Mouse (Mus musculus) ES-E14 (cell line): ENCODE measurements around the gene BC005624. TPM values are rescaled to one million over a fixed set of nuclear protein-coding genes. Genes with fewer than 3 reads are reported as not detected.

Source experiments
- DNase-seq: peaks from one replicate; pipeline ENCODE4 v3.0.0-alpha.2; 2013; ENCODE audit warnings: low read depth, low spot score
- H3K27ac ChIP-seq: 2 replicates; pipeline ENCODE4 v1.5.1; 2012; ENCODE audit warnings: low read depth, mild to moderate bottlenecking, low read length, moderate library complexity, mixed read lengths; ENCODE audit not compliant: poor library complexity, insufficient read depth, severe bottlenecking
- H3K36me3 ChIP-seq: 2 replicates; pipeline ENCODE4 v1.6.1; 2012; ENCODE audit warnings: mild to moderate bottlenecking, low read length, moderate library complexity, mixed read lengths; ENCODE audit not compliant: control insufficient read depth, poor library complexity, insufficient read depth, severe bottlenecking
- H3K4me1 ChIP-seq, 2 experiments: fragments of 150-350 bp in 1 of 2; sonication (generic) in 1 of 2; 2 replicates each; pipeline ENCODE4 v1.6.1; 2012; ENCODE audit warnings: low read length in 2 of 2, mild to moderate bottlenecking in 1 of 2, mixed read lengths in 1 of 2; ENCODE audit not compliant: control insufficient read depth in 2 of 2, insufficient read depth in 2 of 2, poor library complexity in 1 of 2
- H3K4me3 ChIP-seq, 2 experiments: fragments of 150-350 bp in 1 of 2; sonication (generic) in 1 of 2; 2 replicates each; pipeline ENCODE4 v1.5.1; 2012; ENCODE audit warnings: low read length in 2 of 2, low read depth in 1 of 2, mild to moderate bottlenecking in 1 of 2, mixed read lengths in 1 of 2; ENCODE audit not compliant: insufficient read depth in 1 of 2, poor library complexity in 1 of 2, severe bottlenecking in 1 of 2
- H3K9ac ChIP-seq: 2 replicates; pipeline ENCODE4 v1.6.1; 2012; ENCODE audit warnings: low read depth, mild to moderate bottlenecking, low read length, mixed read lengths; ENCODE audit not compliant: poor library complexity, insufficient read depth, severe bottlenecking
- H3K9me3 ChIP-seq: fragments of 150-350 bp; sonication (generic); 2 replicates; pipeline ENCODE4 v1.6.1; 2012; ENCODE audit warnings: low read depth, mild to moderate bottlenecking, low read length; ENCODE audit not compliant: control insufficient read depth, insufficient read depth
- CHD2 ChIP-seq: IDR thresholded peaks from 2 replicates; pipeline ENCODE4 v1.6.1; 2014; ENCODE audit warnings: mild to moderate bottlenecking, low read depth, low read length, inconsistent platforms
- HCFC1 ChIP-seq: IDR thresholded peaks from 2 replicates; pipeline ENCODE4 v1.6.1; 2012; ENCODE audit warnings: low read length, inconsistent platforms, borderline replicate concordance; ENCODE audit not compliant: insufficient read depth
- MAFK ChIP-seq: IDR thresholded peaks from 2 replicates; pipeline ENCODE4 v1.6.1; 2014; ENCODE audit warnings: mild to moderate bottlenecking, low read depth, low read length, inconsistent platforms; ENCODE audit not compliant: insufficient read depth
- ZC3H11A ChIP-seq: IDR thresholded peaks from 2 replicates; pipeline ENCODE4 v1.6.1; 2012; ENCODE audit warnings: low read depth, mild to moderate bottlenecking, inconsistent platforms, low read length, borderline replicate concordance
- ZNF384 ChIP-seq: IDR thresholded peaks from 2 replicates; pipeline ENCODE4 v1.6.1; 2012; ENCODE audit warnings: low read depth, low read length, inconsistent platforms
- in situ Hi-C, 2 experiments: fragments of 600-800 bp; cut with MboI; formaldehyde crosslinking; loops; one replicate each; pipeline ENCODE4 v1.15.1; 2025; ENCODE audit warnings: low sequenced_read_pairs in 2 of 2, inconsistent platforms in 1 of 2; ENCODE audit not compliant: unreplicated experiment in 2 of 2
- total RNA-seq: library from RNA; depleted of rRNA; stranded (reverse); fragments of 300-350 nt; gene quantifications from 2 replicates; pipeline ENCODE4 v1.2.3, GENCODE M21; 2012

BC005624 gene
- total RNA-seq, 1 experiment: 36.6 TPM

GRCm38 (mm10) chr2:30965627-30966026 lies 16.4 kb downstream of the BC005624 start:
- H3K9ac ChIP-seq: no peak overlapping the region
- H3K4me1 ChIP-seq: peaks cover 0 to 5% of the 10 kb centered on the region in 2 experiments; a peak in 2 of 4 replicates
- no peaks in the 10 kb centered on the region; the same call in 1 of the 2 replicates for H3K9me3 ChIP-seq
- TF ChIP-seq ZC3H11A: no peak
- no peak for TF ChIP-seq ZNF384
- no peak for TF ChIP-seq HCFC1
- TF ChIP-seq MAFK: no peak
- TF ChIP-seq CHD2: no peak
- no peak overlapping the region for H3K4me3 ChIP-seq
- H3K36me3 ChIP-seq: peaks cover 52% of the 10 kb centered on the region
- in situ Hi-C loops: no loop called here
- no peak for DNase-seq
- H3K27ac ChIP-seq: no peak overlapping the region

DNA sequence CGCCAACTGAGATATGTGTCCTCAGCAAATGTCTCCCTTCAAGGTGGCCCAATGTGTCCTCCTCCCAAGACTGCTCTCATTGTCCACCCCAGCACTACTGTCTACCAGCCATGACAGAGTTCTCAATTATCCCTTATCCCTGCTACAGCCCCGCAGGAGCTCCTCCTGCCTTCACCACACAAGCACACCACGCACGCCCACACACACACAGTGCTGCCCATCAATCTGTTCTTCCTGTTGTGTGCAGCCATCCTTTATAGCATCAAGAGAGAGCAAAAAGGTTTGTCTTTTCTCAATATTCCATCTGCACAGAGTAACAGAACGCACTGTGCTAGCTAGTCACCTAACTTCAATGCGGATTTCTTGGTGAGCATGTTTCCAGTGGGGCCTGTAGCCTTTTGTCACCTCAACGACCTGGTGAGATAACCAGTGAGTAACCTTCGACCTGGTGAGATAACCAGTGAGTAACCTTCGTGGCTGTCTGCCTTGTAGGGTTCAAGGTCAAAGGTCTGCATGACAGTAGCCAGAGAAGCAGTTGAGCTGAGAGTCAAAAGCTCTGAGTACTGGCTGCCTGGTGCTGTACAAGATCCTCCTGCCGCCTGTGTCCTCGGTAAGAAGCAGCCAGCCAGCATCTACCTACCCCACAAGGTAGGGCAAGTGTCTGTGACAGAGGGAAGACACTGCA lies 19.3 kb downstream of the BC005624 start:
- peaks cover 78% of the 10 kb centered on the region for H3K36me3 ChIP-seq
- H3K27ac ChIP-seq: no peak overlapping the region
- no peak for DNase-seq
- H3K4me3 ChIP-seq: no peak overlapping the region
- in situ Hi-C loops: no loop called here
- no peak for TF ChIP-seq ZNF384
- TF ChIP-seq MAFK: no peak
- no peak for TF ChIP-seq HCFC1
- no peak for TF ChIP-seq CHD2
- no peaks in the 10 kb centered on the region for H3K9me3 ChIP-seq
- H3K4me1 ChIP-seq: peaks cover 0 to 7% of the 10 kb centered on the region in 2 experiments; a peak in 2 of 4 replicates
- no peak overlapping the region for H3K9ac ChIP-seq

DNA sequence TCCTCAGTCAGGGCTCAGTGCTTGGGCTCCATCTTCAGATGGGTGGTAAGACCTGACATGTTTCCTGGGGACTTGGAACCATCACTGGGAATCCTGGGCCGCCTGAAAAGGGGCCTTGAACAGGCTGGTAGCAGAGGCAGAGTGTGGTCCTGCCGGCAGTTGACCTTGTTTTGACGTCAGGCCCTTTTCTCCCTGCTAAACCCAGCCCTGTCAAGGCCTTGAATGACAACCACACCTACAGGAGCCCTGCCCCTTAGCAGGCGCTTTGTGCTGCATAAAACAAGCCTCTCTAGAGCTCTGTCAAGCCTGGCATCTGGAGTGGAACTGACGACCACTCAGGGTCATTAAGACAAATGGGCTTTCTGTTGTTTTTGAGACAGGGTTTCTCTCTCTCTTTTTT lies 22.1 kb downstream of the BC005624 start:
- TF ChIP-seq CHD2: no peak
- TF ChIP-seq MAFK: no peak
- no peak for TF ChIP-seq HCFC1
- no peak for TF ChIP-seq ZC3H11A
- TF ChIP-seq ZNF384: no peak
- Histone ChIP-seq H3K36me3 (peaks cover 88% of the 10 kb centered on the region), H3K9me3 (no peaks in the 10 kb centered on the region), H3K4me1 (peaks cover 0 to 4% of the 10 kb centered on the region in 2 experiments; a peak in 2 of 4 replicates), H3K9ac (no peak overlapping the region), H3K27ac (no peak overlapping the region), H3K4me3 (no peak overlapping the region)
- DNase-seq: no peak
- in situ Hi-C loops: no loop called here

DNA sequence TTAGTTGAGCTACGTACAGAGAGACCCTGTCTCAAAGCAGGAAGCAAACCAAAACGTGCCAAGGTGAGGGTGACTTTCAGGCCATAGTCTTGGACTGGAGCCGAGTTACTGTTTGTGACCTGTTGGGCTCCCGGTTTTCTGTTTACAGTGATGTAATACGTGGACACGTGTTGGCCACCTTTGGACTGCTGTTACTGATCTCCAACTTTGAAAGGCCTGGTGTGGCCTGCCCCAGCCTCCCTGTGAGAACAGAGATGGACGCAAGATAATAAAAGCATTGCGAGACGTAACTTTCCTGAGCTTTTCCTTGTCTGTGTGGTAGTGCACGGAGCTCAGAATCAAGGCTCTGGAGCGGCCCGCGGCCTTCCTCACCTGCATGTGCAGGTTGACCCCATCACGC lies 23.3 kb downstream of the BC005624 start:
- Histone ChIP-seq H3K9me3 (no peaks in the 10 kb centered on the region), H3K4me1 (peaks cover 0 to 6% of the 10 kb centered on the region in 2 experiments; a peak in 2 of 4 replicates), H3K9ac (no peak overlapping the region), H3K4me3 (no peak overlapping the region), H3K36me3 (peaks cover 80% of the 10 kb centered on the region), H3K27ac (no peak overlapping the region)
- no peak for DNase-seq
- no peak for TF ChIP-seq ZNF384
- TF ChIP-seq MAFK: no peak
- TF ChIP-seq HCFC1: no peak
- no peak for TF ChIP-seq CHD2
- TF ChIP-seq ZC3H11A: no peak
- in situ Hi-C loops: no loop called here

- no peaks in the 10 kb centered on the region for H3K9me3 ChIP-seq
- peaks cover 69% of the 10 kb centered on the region for H3K36me3 ChIP-seq
- no peak for TF ChIP-seq HCFC1
- no peak for TF ChIP-seq CHD2
- no peak for TF ChIP-seq ZC3H11A
- TF ChIP-seq MAFK: no peak
- TF ChIP-seq ZNF384: no peak
- H3K4me3 ChIP-seq: no peak overlapping the region
- H3K9ac ChIP-seq: no peak overlapping the region
- DNase-seq: no peak
- in situ Hi-C loops: no loop called here
- H3K27ac ChIP-seq: no peak overlapping the region
- peaks cover 0 to 7% of the 10 kb centered on the region in 2 experiments; a peak in 1 of 4 replicates for H3K4me1 ChIP-seq
Observed at GRCm38 (mm10) chr2:30957511-30957910, 24.5 kb downstream of the BC005624 start.
